In the genomic region with DNA sequence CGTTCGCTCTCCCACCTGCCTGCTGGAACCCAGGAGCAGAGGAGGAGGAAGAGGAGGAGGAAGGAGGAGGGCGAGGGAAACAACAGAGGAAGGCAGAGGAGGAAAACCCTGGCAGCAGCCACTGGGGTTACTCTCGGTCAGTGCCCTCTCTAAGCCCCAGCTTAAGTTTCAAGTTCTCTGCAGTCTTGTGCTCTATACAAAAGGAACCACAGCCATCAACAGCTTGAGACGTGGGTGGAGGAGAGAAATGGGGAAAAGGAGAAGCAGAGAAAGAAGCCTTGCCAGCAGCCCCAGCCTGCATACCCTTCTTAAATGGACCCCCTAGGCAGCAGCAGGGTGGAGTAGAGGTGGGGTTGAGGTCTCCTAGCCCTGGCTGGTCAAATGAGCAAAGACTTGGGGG, we compare ENCODE assay signal across 7 mouse cellular contexts. TPM values are rescaled to one million over a fixed set of nuclear protein-coding genes. Genes with fewer than 3 reads are reported as not detected.
DNase-seq lines count a peak whose midpoint lies in the region; ATAC-seq lines count a peak whose summit lies in the region.

No protein-coding gene starts in this region.

- peaks cover 8% of the 10 kb centered on the region; the same call in 1 of the 2 replicates for H3K4me1 ChIP-seq in midbrain, embryonic 11.5 days (ENCODE audit: control insufficient read depth, insufficient read depth, low read length)
- H3K4me1 ChIP-seq in midbrain, embryonic 15.5 days, result no peaks in the 10 kb centered on the region
- H3K4me1 ChIP-seq in embryonic facial prominence, embryonic 13.5 days, result peaks cover 28% of the 10 kb centered on the region

- H3K36me3 ChIP-seq in midbrain, embryonic 11.5 days (ENCODE audit: control insufficient read depth, insufficient read depth, low read length), result no peaks in the 10 kb centered on the region
- no peaks in the 10 kb centered on the region for H3K36me3 ChIP-seq in midbrain, embryonic 15.5 days (replicated peaks)
- H3K36me3 ChIP-seq in embryonic facial prominence, embryonic 13.5 days, result peaks cover 12% of the 10 kb centered on the region

- ATAC-seq in midbrain, embryonic 11.5 days (ENCODE audit: low FRiP score), result peak; percentile 57; the same call in 1 of the 2 replicates
- ATAC-seq in midbrain, embryonic 15.5 days (replicated peaks), result no peak
- ATAC-seq in embryonic facial prominence, embryonic 13.5 days (ENCODE audit: insufficient number of reproducible peaks, insufficient read depth, low FRiP score, low TSS enrichment, low read depth), result no peak

- 14% methylated on average over 3 of the region's 5 CpGs for WGBS in midbrain, embryonic 11.5 days
- WGBS in midbrain, embryonic 15.5 days, result 11% methylated on average over 2 of the region's 5 CpGs
- WGBS in embryonic facial prominence, embryonic 13.5 days, result 16% methylated on average over 2 of the region's 5 CpGs

- no peak overlapping the region for H3K4me3 ChIP-seq in midbrain, embryonic 11.5 days (ENCODE audit: low read depth, low read length)
- no peak overlapping the region for H3K4me3 ChIP-seq in midbrain, embryonic 15.5 days
- H3K4me3 ChIP-seq in embryonic facial prominence, embryonic 13.5 days, result no peak overlapping the region

- no peak overlapping the region for H3K4me2 ChIP-seq in midbrain, embryonic 11.5 days
- H3K4me2 ChIP-seq in midbrain, embryonic 15.5 days, result no peak overlapping the region
- no peak overlapping the region for H3K4me2 ChIP-seq in embryonic facial prominence, embryonic 13.5 days

- no peaks in the 10 kb centered on the region for H3K27me3 ChIP-seq in midbrain, embryonic 11.5 days (ENCODE audit: control insufficient read depth, insufficient read depth, low read length)
- no peaks in the 10 kb centered on the region for H3K27me3 ChIP-seq in midbrain, embryonic 15.5 days (replicated peaks)
- H3K27me3 ChIP-seq in embryonic facial prominence, embryonic 13.5 days, result no peaks in the 10 kb centered on the region

- H3K9ac ChIP-seq in midbrain, embryonic 11.5 days (ENCODE audit: low read length), result no peak overlapping the region
- no peak overlapping the region for H3K9ac ChIP-seq in midbrain, embryonic 15.5 days
- H3K9ac ChIP-seq in embryonic facial prominence, embryonic 13.5 days, result no peak overlapping the region

- DNase-seq in midbrain, embryonic 11.5 days (ENCODE audit: low spot score, missing footprints), result no peak
- peak; percentile 73 for DNase-seq in adipocyte (ENCODE audit: low spot score)
- peak; percentile 36 to 66 for DNase-seq in kidney, postnatal 25 days
- DNase-seq in retina, postnatal 1 day, result peak; percentile 57
- DNase-seq in adrenal gland, postnatal 10 days, result no peak

- no peaks in the 10 kb centered on the region for H3K9me3 ChIP-seq in midbrain, embryonic 11.5 days (ENCODE audit: control insufficient read depth, low read length)
- H3K9me3 ChIP-seq in midbrain, embryonic 15.5 days, result no peaks in the 10 kb centered on the region
- no peaks in the 10 kb centered on the region for H3K9me3 ChIP-seq in embryonic facial prominence, embryonic 13.5 days

- no peak overlapping the region for H3K27ac ChIP-seq in midbrain, embryonic 11.5 days (ENCODE audit: low read depth, low read length)
- H3K27ac ChIP-seq in midbrain, embryonic 15.5 days, result no peak overlapping the region
- H3K27ac ChIP-seq in embryonic facial prominence, embryonic 13.5 days, result peak overlapping the region; percentile 48; the same call in 1 of the 2 replicates

RNA-seq across cellular contexts. Expression of gene Abca1, which starts 43.8 kb away (rescaled TPM):
- 5.4 and 5.8 TPM in 2 replicates for polyA plus RNA-seq in midbrain, embryonic 11.5 days (2014; fragmentation: Nextera tagmentation; extraction: Ambion mirVana)
- 11.3 and 12.0 TPM in 2 replicates for polyA plus RNA-seq in midbrain, embryonic 15.5 days (2015; fragmentation: Nextera tagmentation; extraction: Ambion mirVana)
- polyA plus RNA-seq in embryonic facial prominence, embryonic 13.5 days (2015; fragmentation: Nextera tagmentation; extraction: Ambion mirVana), result 7.2 and 8.7 TPM in 2 replicates
- total RNA-seq in adrenal gland, postnatal 10 days (2021), result 100 to 1,000 TPM; 103 TPM

Comparison
In these comparisons a context has a peak if more than half of its experiments do, and no peak if none do; other contexts are left out.
1. DNase-seq: peak in adipocyte (single experiment), kidney, postnatal 25 days (2 of 2) and retina, postnatal 1 day (single experiment); none in midbrain, embryonic 11.5 days (single experiment) and adrenal gland, postnatal 10 days (single experiment).